Mouse (Mus musculus) forebrain, embryonic 11.5 days (tissue): ENCODE data around the gene Dlgap4. TPM values are rescaled to one million over a fixed set of nuclear protein-coding genes. Genes with fewer than 3 reads are reported as not detected.

ENCODE experiments used
- ATAC-seq: fragments of 200-750 bp; cut with Nextera tagmentation; replicated peaks from 2 replicates; pipeline ENCODE4 v1.8.0; 2017; ENCODE audit warnings: moderate TSS enrichment; ENCODE audit not compliant: low FRiP score
- DNase-seq: peaks from one replicate; pipeline ENCODE4 v3.0.0-alpha.2; 2017; ENCODE audit warnings: low spot score
- H3K27ac ChIP-seq: fragments of 300-500 bp; sonication (generic); 2 replicates; pipeline ENCODE4 v1.5.1; 2014; ENCODE audit warnings: low read depth, low read length
- H3K27me3 ChIP-seq: fragments of 300-500 bp; sonication (generic); 2 replicates; pipeline ENCODE4 v1.6.1; 2014; ENCODE audit warnings: mild to moderate bottlenecking, low read length, mixed read lengths; ENCODE audit not compliant: control insufficient read depth, insufficient read depth
- H3K36me3 ChIP-seq: fragments of 300-500 bp; sonication (generic); 2 replicates; pipeline ENCODE4 v1.6.1; 2014; ENCODE audit warnings: mild to moderate bottlenecking, low read length, moderate library complexity, mixed read lengths; ENCODE audit not compliant: control insufficient read depth, insufficient read depth
- H3K4me1 ChIP-seq: fragments of 300-500 bp; sonication (generic); replicated peaks from 2 replicates; pipeline ENCODE4 v1.6.1; 2014; ENCODE audit warnings: low read length, mixed read lengths; ENCODE audit not compliant: control insufficient read depth, insufficient read depth
- H3K4me2 ChIP-seq: fragments of 300-500 bp; sonication (generic); 2 replicates; pipeline ENCODE4 v1.6.1; 2014; ENCODE audit warnings: low read depth, mild to moderate bottlenecking, low read length, moderate library complexity, mixed read lengths; ENCODE audit not compliant: severe bottlenecking
- H3K4me3 ChIP-seq: fragments of 300-500 bp; sonication (generic); 2 replicates; pipeline ENCODE4 v1.5.1; 2014; ENCODE audit warnings: low read depth, low read length
- H3K9ac ChIP-seq: fragments of 300-500 bp; sonication (generic); 2 replicates; pipeline ENCODE4 v1.6.1; 2014; ENCODE audit warnings: low read length
- H3K9me3 ChIP-seq: fragments of 300-500 bp; sonication (generic); 2 replicates; pipeline ENCODE4 v1.6.1; 2016; ENCODE audit warnings: low read length, mixed read lengths; ENCODE audit not compliant: control insufficient read depth
- WGBS: fragments of 180-500 bp; shearing (Covaris S2); extraction: QIAGEN DNeasy Blood & Tissue Kit; methylation state at CpG from one replicate; pipeline ENCODE4 v1.1.7; 2014; 5-methylcytosine and 5-hydroxymethylcytosine counted together
- polyA plus RNA-seq: library from polyadenylated mRNA; unstranded; fragments of >200 nt; fragmentation: Nextera tagmentation; extraction: Ambion mirVana; gene quantifications from 2 replicates; pipeline ENCODE4 v1.2.1, GENCODE M21; 2014

The Dlgap4 gene
- polyA plus RNA-seq, 1 experiment from 2014 or later = 140 TPM

DNA sequence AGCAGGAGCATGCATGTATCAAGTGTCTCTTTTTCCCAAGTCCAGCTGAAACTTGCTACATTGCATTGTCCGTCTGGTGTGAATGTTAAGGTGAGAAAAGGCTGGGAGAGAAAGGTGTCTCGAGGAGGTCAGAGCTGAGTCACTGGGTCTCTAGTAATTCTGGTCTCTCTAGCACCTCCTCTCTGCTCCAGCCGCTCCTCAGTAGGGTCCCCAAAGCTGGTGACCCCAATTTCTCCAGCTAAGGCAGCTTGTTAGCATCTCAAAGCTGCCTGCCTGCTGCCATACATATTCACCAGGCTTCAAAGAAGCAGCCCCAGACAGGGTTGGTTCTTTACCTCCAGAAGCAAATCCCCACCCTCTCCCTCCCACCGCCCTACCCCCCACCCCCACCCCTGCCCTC is 29.4 kb downstream of the Dlgap4 start:
- H3K4me1 ChIP-seq = peaks cover 5% of the 10 kb centered on the region; the same call in 1 of the 2 replicates
- no peak overlapping the region for H3K9ac ChIP-seq
- H3K4me3 ChIP-seq = no peak overlapping the region
- no peaks in the 10 kb centered on the region for H3K36me3 ChIP-seq
- H3K27me3 ChIP-seq = no peaks in the 10 kb centered on the region
- ATAC-seq (no peak), DNase-seq (no peak)
- WGBS = 28% methylated on average over 4 of the region's 4 CpGs
- no peak overlapping the region for H3K27ac ChIP-seq
- no peak overlapping the region for H3K4me2 ChIP-seq
- no peaks in the 10 kb centered on the region; the same call in 1 of the 2 replicates for H3K9me3 ChIP-seq

DNA sequence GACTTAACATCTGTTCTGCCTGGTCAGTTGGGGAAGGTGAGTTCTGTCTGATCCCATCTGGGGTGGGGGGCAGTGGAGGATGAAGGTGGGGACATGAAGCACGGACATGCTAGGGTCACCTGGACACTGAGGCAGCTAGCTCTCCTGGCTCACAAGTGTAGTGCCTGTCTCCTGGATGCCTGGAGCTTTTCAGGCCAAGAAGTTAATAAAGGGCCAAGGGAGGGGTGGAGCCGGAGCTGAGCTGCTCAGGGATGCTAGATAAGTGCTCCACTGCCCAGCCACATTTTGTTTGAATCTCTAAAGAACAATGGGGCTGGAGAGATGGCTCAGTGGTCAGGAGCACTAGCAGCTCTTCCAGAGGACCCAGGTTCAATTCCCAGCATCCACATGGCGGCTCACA is 29.9 kb downstream of the Dlgap4 start:
- DNase-seq (no peak), ATAC-seq (no peak)
- Histone ChIP-seq H3K36me3 (no peaks in the 10 kb centered on the region), H3K4me1 (peaks cover 5% of the 10 kb centered on the region; the same call in 1 of the 2 replicates), H3K27me3 (no peaks in the 10 kb centered on the region), H3K9me3 (no peaks in the 10 kb centered on the region; the same call in 1 of the 2 replicates), H3K4me2 (no peak overlapping the region), H3K9ac (no peak overlapping the region), H3K27ac (no peak overlapping the region), H3K4me3 (no peak overlapping the region)
- 43% methylated on average over 3 of the region's 3 CpGs for WGBS

DNA sequence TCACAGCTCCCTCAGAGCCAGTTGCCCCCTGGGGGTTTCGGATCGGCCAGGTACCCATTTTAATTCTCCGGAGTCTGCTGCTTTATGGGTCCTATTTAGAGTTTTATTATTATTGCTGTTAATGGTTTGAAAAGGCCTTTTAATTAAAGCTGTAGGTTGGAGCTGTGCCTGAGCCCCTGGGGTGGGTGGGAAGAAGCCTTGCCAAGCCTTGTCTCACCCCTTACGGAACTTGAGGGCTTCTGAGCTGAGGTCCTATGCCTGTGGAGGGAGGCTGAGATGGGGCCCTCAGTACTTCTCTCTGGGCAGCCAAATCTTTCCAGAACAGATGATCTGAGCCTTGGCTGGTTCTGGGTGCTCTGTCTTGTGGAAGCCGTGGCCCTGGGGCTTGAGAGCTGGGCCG is 31.6 kb downstream of the Dlgap4 start:
- Histone ChIP-seq H3K4me3 (no peak overlapping the region), H3K9ac (no peak overlapping the region), H3K4me1 (peaks cover 5% of the 10 kb centered on the region; the same call in 1 of the 2 replicates), H3K4me2 (no peak overlapping the region), H3K9me3 (no peaks in the 10 kb centered on the region; the same call in 1 of the 2 replicates), H3K36me3 (no peaks in the 10 kb centered on the region), H3K27me3 (no peaks in the 10 kb centered on the region), H3K27ac (no peak overlapping the region)
- ATAC-seq (no peak), DNase-seq (no peak)
- 69% methylated on average over 6 of the region's 6 CpGs for WGBS

DNA sequence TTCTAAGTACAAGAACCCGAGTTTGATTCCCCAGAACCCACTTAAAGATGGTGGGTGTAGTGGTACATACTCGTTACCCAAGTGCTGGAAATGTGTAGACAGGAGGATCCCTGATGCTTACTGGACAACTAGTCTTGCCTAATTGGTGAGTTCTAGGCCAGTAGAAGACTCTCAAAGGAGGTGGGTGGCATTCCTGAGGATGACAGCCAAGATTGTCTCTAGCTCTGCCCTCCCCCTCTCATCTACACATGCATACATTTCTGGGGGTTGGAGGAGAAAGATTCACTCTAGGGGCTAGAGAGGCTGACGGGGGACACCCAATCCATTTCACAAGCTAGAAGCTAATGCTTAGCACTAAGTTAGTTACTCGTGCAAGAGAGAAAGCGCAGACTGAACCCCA is 33.4 kb downstream of the Dlgap4 start:
- Histone ChIP-seq H3K36me3 (no peaks in the 10 kb centered on the region), H3K27me3 (no peaks in the 10 kb centered on the region)
- ATAC-seq = no peak

DNA sequence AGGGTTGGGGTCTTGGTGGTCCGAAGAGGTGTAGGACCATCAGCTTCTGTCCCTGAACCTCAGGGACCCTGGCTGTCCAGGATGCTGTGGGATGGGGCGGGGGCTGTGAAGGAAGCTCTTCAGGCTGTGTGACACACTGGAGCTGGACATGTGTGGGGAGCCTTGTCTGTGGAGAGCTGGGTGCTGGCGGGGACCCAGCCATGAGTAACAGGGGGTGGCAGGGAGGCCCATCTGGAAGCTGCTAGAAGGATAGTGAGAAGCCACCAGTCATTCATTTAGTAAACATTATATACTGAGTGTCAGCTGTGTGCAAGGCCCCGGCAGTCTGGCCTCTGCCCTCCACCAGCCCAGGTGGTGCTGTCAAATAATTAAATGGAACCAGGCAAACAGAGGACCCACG is 34.5 kb downstream of the Dlgap4 start:
- Histone ChIP-seq H3K4me1 (peaks cover 2% of the 10 kb centered on the region; the same call in 1 of the 2 replicates), H3K36me3 (no peaks in the 10 kb centered on the region), H3K4me3 (no peak overlapping the region), H3K4me2 (no peak overlapping the region), H3K9ac (no peak overlapping the region), H3K27me3 (no peaks in the 10 kb centered on the region), H3K9me3 (no peaks in the 10 kb centered on the region), H3K27ac (no peak overlapping the region)
- 81% methylated on average over 5 of the region's 5 CpGs for WGBS
- ATAC-seq (no peak), DNase-seq (no peak)

More for the DNA sequence above, 33.4 kb downstream of the Dlgap4 start:
- H3K4me2 ChIP-seq = no peak overlapping the region
- H3K4me1 ChIP-seq = peaks cover 5% of the 10 kb centered on the region; the same call in 1 of the 2 replicates
- no peak for DNase-seq
- no peak overlapping the region for H3K9ac ChIP-seq
- H3K4me3 ChIP-seq = no peak overlapping the region
- WGBS = 77% methylated on average over 5 of the region's 5 CpGs
- H3K27ac ChIP-seq = no peak overlapping the region
- no peaks in the 10 kb centered on the region; the same call in 1 of the 2 replicates for H3K9me3 ChIP-seq

DNA sequence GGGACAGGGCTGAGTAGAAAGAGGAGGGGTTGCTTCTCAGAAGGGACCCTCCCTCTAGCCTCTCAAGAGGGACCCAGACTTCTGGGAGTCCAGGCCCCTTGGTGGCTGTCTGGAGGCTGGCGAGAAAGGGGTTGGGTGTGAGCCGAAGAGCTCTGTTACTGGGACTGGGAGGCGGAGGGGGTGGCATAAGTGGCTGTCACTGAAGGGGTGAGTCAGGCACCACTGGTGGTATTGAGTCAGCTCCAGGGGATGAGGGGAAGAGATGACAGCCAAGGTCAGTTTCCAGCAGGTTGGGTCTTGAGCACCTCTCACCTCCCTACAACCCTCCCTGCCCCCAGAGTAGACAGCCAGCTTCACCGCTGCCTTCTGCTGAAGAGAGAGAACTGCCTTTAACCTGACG is 35.9 kb downstream of the Dlgap4 start:
- H3K36me3 ChIP-seq = no peaks in the 10 kb centered on the region
- no peak overlapping the region for H3K4me2 ChIP-seq
- no peak overlapping the region for H3K9ac ChIP-seq
- DNase-seq (no peak), ATAC-seq (no peak)
- WGBS = 82% methylated on average over 5 of the region's 5 CpGs
- no peaks in the 10 kb centered on the region for H3K9me3 ChIP-seq
- H3K27ac ChIP-seq = no peak overlapping the region
- no peak overlapping the region for H3K4me3 ChIP-seq
- no peaks in the 10 kb centered on the region for H3K4me1 ChIP-seq
- H3K27me3 ChIP-seq = no peaks in the 10 kb centered on the region

DNA sequence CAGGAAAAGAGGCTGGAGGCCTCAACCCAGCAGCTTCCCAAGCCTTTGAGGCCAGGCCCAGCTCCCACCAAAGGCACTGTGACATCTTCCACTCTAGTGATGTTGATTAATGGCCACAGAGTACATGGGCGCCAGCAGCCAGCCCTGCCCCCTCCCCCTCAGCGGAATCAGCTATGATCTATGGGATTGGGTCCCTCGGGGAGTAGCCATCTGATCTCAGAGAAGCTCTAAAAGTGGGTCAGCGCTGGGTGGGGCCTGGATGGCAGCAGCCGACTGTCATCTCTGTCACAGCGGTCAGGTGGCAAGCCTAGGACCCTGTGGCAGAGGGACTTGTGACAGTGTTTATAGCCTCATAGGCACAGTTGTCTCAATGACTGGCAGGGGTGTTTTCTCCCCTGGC is 37.5 kb downstream of the Dlgap4 start:
- Histone ChIP-seq H3K27ac (no peak overlapping the region), H3K36me3 (no peaks in the 10 kb centered on the region), H3K9me3 (no peaks in the 10 kb centered on the region), H3K9ac (no peak overlapping the region), H3K4me2 (no peak overlapping the region), H3K4me1 (no peaks in the 10 kb centered on the region), H3K4me3 (no peak overlapping the region), H3K27me3 (no peaks in the 10 kb centered on the region)
- 86% methylated on average over 6 of the region's 6 CpGs for WGBS
- ATAC-seq = no peak
- no peak for DNase-seq

DNA sequence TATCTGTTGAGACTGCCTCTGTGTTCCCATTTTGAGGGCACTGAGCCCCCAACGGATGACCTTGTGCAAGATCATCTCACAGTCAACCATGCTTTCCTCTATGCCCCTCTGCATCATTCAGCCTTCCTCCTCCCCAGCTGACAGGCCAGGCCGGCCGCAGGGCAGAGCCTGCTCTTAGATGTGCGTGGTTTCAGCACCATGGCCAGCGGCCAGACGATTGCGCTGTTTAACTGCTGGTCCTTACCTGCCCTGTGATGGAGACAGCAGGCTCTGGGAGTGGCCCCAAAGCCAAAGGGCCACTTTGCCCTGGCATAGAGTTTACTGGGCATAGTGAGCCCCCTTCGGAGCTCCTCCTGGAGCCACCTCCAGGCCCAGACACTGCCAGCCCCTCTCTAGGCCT is 39.3 kb downstream of the Dlgap4 start:
- Histone ChIP-seq H3K4me3 (no peak overlapping the region), H3K27ac (no peak overlapping the region), H3K9me3 (no peaks in the 10 kb centered on the region), H3K4me1 (no peaks in the 10 kb centered on the region), H3K4me2 (no peak overlapping the region), H3K27me3 (no peaks in the 10 kb centered on the region), H3K9ac (no peak overlapping the region), H3K36me3 (no peaks in the 10 kb centered on the region)
- ATAC-seq (no peak), DNase-seq (peak; percentile 82)
- WGBS = 14% methylated on average over 8 of the region's 8 CpGs

DNA sequence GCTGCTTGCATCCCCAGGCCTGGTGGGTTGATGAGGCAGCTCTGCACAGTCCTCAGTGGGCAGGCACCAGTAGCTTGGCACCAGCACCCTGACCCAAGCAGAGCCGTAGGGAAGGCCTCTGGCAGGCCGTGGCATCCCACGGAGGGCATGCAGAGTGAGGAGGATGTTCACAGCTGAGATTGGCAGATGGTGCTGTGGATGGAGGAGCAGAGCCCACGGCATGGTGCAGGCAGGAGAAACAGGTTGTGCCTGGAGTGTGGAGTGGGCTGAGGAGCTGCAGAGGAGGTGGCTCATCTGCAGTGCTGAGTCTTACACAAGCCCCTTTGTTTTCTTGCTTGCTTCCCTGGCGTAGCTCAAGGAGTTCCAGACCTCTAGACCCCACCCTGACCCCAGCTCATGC is 40.6 kb downstream of the Dlgap4 start:
- no peak for DNase-seq
- no peak overlapping the region for H3K4me2 ChIP-seq
- WGBS = 82% methylated on average over 5 of the region's 5 CpGs
- ATAC-seq = no peak
- H3K4me1 ChIP-seq = no peaks in the 10 kb centered on the region
- H3K4me3 ChIP-seq = no peak overlapping the region
- H3K9ac ChIP-seq = no peak overlapping the region
- no peaks in the 10 kb centered on the region for H3K27me3 ChIP-seq
- H3K27ac ChIP-seq = no peak overlapping the region
- no peaks in the 10 kb centered on the region for H3K36me3 ChIP-seq
- no peaks in the 10 kb centered on the region for H3K9me3 ChIP-seq
